Mouse (Mus musculus): ENCODE results near the gene Flad1. TPM values are rescaled to one million over a fixed set of nuclear protein-coding genes. Genes with fewer than 3 reads are reported as not detected.

Gene Flad1
- polyA plus RNA-seq, 1 experiment = 47.7 TPM

- no peak for DNase-seq (ENCODE audit: extremely low spot score in 1 of 2, low spot score in 1 of 2)
These were observed 26.2 kb downstream of the Flad1 start for GRCm38 (mm10) chr3:89385451-89385850.

DNA sequence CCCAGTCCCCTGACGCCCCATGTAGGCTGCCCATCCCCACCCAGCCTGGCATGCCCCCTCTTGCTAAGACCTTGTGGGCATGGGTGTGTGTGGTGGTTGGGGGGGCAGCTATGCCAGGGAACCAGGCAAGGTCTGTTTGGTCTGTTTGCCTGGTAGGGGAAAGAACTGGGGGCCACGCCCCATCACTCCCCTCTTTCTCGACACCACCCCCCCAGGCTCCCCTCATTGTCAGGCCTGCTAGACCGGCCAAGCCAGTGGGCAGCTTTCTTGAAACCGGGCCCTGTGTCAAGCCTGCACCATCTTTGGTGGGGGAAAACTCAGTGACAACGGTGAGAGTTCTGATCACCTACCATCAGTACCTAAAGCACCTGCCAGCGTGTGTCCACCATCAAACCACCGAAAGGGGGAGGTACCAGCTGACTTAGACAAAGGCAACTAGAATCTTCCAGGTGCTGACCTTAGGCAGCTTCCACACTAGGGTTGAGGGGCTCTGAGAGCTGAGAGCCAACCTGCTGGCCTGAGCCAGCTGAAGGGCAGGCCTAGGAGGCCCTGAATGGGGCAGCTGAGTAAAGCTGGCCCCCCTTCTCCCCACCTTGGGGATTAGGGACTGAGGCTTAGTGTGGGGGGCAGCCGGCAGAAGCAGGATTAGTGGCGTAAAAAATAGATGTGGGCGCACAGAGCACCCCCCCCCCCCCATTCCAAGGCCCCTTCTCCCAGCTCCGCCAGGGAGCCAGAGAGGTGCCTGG lies 27.2 kb downstream of the Flad1 start:
- no peak for DNase-seq (ENCODE audit: extremely low spot score in 1 of 2, low spot score in 1 of 2)

DNA sequence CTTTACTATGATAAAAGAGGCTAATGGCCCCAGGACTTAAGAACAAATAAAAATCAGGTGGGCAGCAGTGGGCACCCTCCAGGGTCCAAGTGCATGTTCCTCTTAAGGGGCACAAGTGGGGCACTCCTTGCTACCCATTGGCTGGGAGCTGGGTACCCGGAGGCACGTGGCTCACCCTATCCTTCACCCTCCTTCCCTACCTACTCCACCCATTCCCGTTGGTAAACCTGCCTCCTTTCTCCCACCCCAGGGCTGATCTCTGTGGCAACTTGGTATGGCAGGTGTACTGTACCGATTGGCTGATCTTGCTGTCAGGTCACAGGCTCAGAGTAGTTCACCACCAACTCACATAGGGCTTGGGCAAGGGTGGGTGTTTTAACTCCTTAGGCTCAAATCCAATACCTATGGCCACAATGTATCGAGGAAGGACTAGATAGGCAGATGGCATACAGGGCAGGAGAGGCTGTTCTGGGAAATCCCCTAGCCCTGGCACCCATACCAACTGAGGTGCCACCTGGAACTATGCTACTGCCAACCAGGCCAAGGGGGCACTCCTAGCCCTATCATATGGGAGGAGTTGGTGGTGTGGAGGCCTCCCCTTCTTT lies 27.9 kb downstream of the Flad1 start:
- no peak for DNase-seq (ENCODE audit: extremely low spot score in 1 of 2, low spot score in 1 of 2)

DNA sequence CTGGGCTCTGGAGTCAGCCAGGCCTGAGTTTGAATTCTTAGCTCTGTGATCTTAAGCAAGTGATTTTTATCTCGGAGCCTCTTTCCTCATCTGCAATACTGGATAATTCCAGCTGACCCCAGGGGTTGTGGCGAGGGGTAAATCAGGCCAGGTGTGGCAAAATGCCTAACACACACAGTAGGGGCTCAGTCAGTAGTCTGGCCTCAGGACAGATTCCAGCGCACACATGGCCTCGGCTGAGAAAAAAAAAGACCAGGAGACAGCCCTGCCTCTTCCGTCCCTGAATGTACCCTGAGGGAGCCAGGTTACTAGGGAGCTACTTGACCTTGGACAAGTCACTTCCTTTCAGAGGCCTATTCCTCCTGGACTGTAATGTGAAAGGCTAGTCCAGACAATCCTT lies 28.7 kb downstream of the Flad1 start:
- DNase-seq (ENCODE audit: extremely low spot score in 1 of 2, low spot score in 1 of 2) = no peak

- DNase-seq (ENCODE audit: extremely low spot score in 1 of 2, low spot score in 1 of 2) = no peak
These were observed 29.4 kb downstream of the Flad1 start for GRCm38 (mm10) chr3:89382033-89382882.

DNA sequence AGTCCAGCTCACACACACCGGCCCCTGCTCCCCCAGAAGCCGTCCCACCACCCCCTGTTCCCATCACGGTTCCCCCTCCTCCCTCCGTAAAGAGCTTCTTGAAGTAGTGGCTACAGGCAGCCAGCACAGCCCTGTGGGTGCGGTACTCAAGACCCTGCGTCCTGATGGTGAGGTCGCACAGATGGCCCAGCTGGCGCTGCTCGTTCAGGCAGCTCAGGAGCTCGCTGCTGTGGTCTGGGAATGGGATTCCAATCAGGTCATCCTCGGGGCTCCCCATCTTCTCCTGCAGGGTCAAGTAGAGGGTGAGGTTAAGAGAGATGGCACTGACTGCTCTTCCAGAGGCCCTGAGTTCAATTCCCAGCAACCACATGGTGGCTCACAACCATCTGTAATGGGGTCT lies 30.4 kb downstream of the Flad1 start:
- DNase-seq (ENCODE audit: extremely low spot score in 1 of 2, low spot score in 1 of 2) = no peak

- DNase-seq (ENCODE audit: extremely low spot score in 1 of 2, low spot score in 1 of 2) = no peak
These were observed 31.0 kb downstream of the Flad1 start for GRCm38 (mm10) chr3:89380711-89381110.

GRCm38 (mm10) chr3:89380291-89380690 lies 31.4 kb downstream of the Flad1 start:
- DNase-seq (ENCODE audit: extremely low spot score in 1 of 2, low spot score in 1 of 2) = no peak

DNA sequence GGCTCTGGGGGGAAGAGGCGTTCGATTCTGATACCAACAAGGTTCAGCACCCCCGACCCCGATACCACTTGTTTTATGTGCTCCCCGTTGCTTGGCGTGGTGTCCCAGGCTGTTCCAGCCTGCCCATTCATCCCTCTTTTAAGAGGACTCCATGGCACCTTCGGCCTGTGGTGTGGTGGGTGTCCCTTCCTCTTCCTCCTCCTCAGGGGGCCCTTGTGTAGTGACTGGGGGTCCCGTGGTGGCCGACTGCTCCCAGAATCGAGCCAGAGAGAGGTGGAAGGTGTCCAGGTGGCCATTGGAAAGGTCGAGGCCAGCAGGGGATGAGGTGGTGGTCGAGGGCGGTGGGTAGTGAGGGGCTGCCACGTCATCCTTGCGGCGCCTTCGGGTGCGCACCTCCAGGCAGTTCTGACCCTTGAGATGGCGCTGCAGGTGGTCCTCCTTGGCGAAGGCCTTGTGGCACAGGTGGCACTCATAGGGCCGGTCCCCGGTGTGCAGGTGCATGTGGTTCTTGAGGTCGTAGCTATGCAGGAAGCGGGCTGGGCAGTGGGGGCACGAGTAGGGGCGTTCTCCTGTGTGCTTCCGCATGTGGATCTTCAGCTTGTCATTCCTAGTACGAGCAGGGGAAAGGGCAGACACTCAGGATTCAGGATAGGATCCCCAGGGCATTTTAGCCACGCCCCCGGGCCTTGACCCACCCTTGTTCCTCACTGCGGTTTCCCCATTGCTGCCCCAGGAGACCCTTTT lies 32.1 kb downstream of the Flad1 start:
- DNase-seq (ENCODE audit: extremely low spot score in 1 of 2, low spot score in 1 of 2) = no peak

DNA sequence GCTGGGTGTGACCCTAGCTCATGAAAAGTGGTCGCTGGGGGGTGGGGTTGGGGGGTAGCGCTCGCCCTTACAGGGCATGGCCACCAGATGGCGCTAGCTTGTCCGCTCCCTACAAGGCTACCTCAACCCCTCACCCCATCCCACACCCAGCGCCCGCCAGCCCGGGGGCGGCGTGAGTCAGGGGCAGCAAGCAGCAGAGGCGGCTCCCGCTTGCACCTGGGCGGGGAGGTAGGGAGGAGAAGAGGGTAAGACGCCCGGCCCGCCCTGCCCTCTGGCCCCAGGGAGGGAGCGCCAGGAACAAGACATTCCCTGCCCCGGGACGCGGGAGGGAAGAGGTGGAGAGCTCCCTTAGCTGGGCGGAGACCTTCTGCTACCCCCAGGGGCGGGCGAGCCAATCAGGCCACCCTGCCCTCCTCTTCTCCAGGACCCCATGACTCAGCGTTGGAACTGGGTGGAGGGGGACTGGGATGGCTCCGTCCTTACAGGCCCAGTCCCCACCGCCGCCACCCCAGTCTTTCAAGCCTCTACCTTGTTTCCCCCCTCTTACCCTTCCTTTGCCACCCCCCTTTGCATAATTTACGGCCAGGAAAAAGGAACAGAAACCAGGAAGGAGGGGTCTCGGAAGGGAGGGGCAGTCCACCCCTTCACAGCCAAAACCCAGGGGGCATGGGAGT lies 33.1 kb downstream of the Flad1 start:
- DNase-seq (ENCODE audit: extremely low spot score in 1 of 2, low spot score in 1 of 2) = peak in 1 of 2 experiments; percentile 77

GRCm38 (mm10) chr3:89377831-89378230 lies 33.8 kb downstream of the Flad1 start:
- DNase-seq (ENCODE audit: extremely low spot score in 1 of 2, low spot score in 1 of 2) = no peak

- no peak for DNase-seq (ENCODE audit: extremely low spot score in 1 of 2, low spot score in 1 of 2)
These were observed 38.0 kb downstream of the Flad1 start for GRCm38 (mm10) chr3:89373581-89374231.

- no peak for DNase-seq (ENCODE audit: extremely low spot score in 1 of 2, low spot score in 1 of 2)
These were observed 44.3 kb downstream of the Flad1 start for GRCm38 (mm10) chr3:89367338-89367737.

DNA sequence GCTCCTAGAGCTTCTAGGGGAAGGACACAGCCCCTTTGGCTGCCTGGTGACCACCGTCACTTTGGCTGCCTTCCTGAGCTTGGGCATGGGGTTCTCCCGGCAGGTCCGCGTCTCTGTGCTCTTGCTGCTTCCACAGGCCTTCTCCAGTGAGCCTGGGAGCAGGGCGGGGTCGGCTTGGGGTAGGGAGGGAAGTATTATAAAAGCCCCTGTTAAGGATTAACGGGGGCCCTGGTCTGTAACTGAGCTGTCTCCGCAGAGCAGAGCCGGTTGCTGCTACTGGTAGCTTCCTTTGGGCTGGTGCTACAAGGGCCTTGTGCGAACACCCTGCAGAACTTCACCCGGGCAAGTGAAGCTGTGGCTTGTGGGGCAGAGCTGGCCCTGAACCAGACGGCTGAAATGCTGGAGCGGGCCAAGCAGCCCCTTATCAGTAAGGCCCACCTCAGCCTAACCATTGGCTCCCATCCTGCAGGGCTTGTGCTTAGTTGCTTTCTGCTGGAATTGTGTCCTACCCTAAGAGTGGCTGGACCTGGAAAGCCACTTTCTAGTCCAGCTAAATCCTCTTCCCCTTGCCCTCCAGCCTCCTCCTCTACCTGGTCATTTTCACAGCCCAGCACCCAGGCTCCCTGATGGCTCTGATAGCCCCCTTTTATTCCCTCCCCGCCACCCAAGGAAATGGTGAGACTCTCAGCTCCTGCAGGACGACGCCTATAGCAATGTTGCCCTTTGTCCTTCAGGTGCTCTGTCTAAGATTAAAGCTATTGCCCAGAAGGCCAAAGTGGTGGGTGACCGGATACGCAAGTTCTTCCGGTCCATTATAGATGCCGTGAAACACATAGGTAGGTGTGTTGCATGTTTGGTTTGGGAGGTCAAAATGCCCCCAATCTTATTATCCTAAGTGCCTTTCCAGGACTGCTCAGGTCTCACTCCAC lies 45.9 kb downstream of the Flad1 start:
- no peak for DNase-seq (ENCODE audit: extremely low spot score in 1 of 2, low spot score in 1 of 2)

GRCm38 (mm10) chr3:89365153-89365485 lies 46.6 kb downstream of the Flad1 start, which contains the start of gene Dcst1:
TSS of gene Dcst1 (minus strand) at chr3:89365253.
- no peak for DNase-seq (ENCODE audit: extremely low spot score in 1 of 2, low spot score in 1 of 2)

DNA sequence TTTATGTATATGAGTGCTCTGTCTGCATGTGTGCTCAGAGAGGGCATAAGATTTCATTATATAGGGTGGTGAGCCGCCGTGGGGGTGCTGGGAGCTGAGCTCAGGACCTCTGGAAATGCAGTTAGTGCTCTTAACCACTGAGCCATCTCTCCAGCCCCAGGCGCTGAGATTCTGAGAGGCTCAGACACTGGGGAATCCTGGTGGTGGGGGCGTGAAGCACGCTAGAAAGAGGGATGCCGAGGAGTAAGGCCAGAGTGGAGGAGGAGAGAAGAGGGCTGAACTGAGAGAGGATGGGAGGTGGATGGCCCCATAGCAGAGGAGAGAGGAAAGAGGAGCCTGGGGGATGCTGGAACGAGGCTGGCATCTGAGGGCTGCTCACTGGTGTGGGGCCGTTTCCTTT lies 47.0 kb downstream of the Flad1 start:
- no peak for DNase-seq (ENCODE audit: extremely low spot score in 1 of 2, low spot score in 1 of 2)

- no peak for DNase-seq (ENCODE audit: extremely low spot score in 1 of 2, low spot score in 1 of 2)
These were observed 50.0 kb downstream of the Flad1 start, which contains the start of gene Dcst2 for GRCm38 (mm10) chr3:89361675-89362074. TSS of gene Dcst2 (plus strand) at chr3:89361975.

DNA sequence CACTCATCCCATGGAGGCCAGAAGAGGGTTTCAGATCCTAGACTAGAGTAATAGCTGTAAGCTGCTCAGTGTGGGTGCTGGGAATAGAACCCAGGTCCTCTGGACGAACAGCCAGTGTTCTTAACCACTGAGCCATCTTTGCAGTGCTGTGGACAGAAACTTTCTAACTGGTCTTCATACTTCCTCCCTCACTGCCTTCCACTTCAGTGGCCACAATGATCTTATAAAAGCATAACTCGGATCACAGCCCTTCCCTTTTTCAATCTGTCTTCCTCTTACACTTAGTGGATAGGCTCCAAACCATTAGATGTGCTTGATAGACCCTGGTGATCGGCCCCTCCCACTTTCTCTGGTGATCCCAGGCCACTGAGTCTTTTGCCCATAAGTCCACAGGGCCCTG lies 51.4 kb downstream of the Flad1 start:
- no peak for DNase-seq (ENCODE audit: extremely low spot score in 1 of 2, low spot score in 1 of 2)

DNA sequence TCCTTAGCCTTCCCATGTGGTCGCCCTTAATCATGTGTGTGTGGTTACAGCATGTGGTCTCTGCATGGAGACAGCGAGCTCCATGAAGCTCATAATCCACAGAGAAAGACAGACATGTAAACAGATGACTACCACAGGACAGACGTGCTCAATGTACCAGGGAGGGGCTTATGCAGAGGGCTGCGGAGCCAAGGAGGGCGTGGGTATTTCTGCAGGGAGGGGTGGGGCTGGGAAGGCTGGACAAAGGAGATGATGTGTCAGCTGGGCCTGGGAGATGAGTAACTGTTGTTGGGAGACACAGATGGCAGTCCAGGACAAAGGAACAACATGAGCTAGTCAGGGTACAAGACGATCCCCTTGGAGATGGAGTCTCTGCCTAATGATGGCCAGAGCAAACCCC lies 52.0 kb downstream of the Flad1 start:
- no peak for DNase-seq (ENCODE audit: extremely low spot score in 1 of 2, low spot score in 1 of 2)

Data from frontal cortex, adult 2 months (tissue).